Mouse (Mus musculus): ENCODE measurements around the gene Mlana. TPM values are rescaled to one million over a fixed set of nuclear protein-coding genes. Genes with fewer than 3 reads are reported as not detected.

Mlana gene
- total RNA-seq, 1 experiment from 2014 or later: not detected

GRCm38 (mm10) chr19:29675562-29676078 lies 22.0 kb upstream of the Mlana start:
- no peak for DNase-seq

- DNase-seq: peak; percentile 41
These were observed 21.0 kb upstream of the Mlana start for GRCm38 (mm10) chr19:29676479-29677193.

- DNase-seq: no peak
These were observed 19.3 kb upstream of the Mlana start for GRCm38 (mm10) chr19:29678181-29678778.

GRCm38 (mm10) chr19:29680182-29681152 lies 17.2 kb upstream of the Mlana start:
- DNase-seq: no peak

DNA sequence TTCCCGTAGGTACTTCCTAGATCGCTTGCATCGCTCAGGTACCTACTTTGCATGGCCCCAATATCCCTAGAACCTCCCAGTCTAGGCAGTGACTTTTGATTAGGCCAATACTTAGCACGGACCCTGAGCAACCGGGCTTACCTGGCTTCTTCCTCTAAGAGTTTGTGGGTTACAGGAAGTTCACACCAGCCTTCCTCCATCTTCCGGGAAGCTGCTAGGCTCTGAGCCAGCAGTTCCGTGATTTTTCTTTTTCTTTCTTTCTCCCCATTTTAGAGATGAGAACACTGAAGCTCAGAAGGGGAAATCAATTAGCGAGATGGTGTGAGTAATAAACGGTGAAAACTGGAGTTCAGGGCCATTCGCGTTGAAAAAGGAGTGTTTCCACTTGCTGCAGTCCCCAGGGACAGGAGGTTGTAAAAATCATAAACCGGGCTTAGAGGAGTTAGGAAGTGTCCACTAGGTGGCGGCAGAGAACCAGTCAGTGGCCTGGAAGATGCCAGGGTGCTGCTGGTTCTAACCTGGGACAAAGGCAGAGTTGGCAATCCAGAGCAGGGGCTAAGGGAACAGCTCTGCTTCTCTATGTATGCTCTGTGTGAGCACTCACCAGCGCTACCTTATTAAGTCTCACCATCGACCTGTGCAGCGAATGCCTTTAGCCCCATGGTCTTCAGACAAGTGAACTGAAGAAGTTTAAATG lies 13.6 kb upstream of the Mlana start:
- DNase-seq: peak; percentile 84

DNA sequence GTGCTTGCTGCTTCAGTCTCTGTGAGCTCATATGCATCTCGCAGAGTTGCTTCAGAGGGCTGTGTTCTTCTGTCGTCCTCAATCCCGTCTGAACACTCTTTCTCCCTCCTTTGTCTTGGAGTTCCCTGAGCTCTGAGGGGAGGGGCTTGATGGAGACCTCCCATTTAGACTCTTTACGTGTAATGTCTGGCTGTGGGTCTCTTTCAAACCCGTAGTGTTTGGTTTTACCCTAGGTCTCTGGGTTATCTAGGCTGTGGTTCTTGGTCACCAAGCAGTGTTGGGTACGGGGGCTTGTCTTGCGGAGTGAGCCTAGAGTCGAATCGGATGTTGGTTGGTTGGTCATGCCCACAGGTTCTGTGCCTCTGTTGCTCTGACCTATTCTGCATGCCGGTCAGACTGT lies 2.6 kb upstream of the Mlana start:
- DNase-seq: no peak

- no peak for DNase-seq
These were observed 1.3 kb upstream of the Mlana start for GRCm38 (mm10) chr19:29696309-29696708.

DNA sequence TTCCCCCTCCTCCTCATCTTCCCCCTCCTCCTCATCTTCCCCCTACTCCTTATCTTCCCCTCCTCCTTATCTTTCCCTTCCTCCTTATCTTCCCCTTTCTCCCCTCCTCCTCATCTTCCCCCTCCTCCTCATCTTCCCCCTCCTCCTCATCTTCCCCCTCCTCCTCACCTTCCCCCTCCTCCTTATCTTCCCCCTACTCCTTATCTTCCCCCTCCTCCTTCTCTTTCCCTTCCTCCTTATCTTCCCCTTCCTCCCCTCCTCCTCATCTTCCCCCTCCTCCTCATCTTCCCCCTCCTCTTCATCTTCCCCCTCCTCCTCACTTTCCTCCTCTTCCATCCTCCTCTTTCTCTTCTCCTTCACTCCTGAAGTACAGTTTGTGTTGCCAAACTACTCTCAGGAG lies 784 bp upstream of the Mlana start:
- no peak for DNase-seq

DNA sequence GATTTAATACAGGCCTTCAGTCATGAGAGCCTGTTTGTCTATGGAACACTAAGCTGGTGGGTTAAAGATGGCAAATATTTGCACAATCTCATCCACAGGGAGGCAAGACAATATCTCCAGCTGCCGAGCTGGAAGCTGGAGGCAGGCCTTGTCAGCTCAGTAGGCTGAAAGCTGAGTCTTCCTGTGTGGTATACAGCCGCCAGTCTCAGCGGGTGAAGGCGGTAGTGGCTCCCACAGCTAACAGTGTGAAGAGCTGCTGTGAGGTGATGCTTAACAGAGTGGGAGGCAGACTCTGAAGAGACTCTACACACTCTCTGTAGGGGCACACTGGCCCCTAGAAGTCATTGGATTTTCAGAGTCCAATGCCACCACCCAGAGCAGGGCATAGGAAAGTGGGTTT lies 4.1 kb downstream of the Mlana start:
- DNase-seq: no peak

- no peak for DNase-seq
These were observed 6.8 kb downstream of the Mlana start for GRCm38 (mm10) chr19:29704436-29704835.

DNA sequence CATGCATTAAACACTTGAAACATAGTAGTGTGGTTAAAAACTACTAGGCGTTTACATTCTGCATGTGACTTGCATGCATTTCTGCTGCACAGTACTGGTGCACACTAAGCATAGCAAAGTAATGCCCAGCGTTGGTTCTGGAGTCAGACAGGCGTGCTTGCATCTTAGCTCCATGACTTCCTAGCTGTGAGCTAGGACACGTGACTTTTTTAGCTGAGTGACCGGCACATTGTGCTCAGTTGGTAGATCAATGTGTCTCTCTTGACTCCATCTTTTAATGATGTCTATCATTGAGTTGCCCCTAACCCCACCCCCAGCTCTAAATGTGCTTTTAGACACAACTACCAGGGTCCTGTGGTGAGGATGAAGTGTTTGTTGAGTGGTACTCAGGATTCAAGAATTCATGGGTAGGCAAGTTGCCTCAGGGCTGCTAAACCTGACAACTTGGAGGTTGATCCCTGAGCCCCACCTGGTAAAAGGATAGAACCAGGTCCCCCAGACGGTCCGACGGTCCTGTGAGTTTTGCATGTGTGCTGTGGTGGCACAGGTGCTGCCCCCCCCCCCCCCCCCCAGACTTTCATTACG lies 9.8 kb downstream of the Mlana start:
- no peak for DNase-seq

GRCm38 (mm10) chr19:29708003-29708402 lies 10.4 kb downstream of the Mlana start:
- peak; percentile 17 for DNase-seq

DNA sequence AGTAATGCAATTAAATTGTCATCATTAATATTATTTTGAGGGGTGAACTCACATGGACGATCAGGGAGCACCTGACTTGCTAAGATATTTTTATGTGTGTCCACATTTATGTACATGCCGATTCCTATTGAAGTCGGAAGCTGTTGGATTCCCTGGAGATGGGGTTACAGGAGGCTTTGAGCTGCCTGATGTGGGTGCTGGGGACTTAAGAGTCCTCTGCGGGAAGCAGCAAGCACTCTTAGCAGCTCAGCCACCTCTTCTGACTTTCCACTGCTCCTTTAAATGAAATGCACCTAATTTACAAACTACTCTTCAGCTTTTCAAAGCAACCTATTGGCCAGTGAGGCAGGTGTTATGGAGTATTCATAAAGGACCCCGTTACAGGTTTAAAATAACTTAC lies 10.8 kb downstream of the Mlana start:
- DNase-seq: no peak

DNA sequence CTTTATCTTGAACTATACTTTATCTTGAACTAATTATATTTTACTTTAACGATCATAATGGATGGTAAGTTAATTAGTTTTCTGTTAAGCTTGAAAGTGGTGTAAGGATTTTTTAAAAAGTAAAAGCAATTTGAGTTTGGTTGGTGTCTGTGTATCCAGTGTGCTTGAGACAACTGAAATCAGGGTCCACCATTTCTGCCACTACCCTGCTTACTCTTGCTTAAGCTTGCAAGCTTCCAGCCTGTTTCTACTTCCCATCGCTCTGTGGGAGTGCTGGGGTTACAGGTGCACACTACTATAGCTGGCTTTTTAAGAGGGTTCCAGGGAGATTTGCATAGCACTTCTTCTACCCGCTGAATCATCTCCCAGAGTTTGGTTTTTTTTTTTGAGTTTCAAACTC lies 11.8 kb downstream of the Mlana start:
- no peak for DNase-seq

- DNase-seq: no peak
These were observed 15.8 kb downstream of the Mlana start for GRCm38 (mm10) chr19:29713451-29713850.

DNA sequence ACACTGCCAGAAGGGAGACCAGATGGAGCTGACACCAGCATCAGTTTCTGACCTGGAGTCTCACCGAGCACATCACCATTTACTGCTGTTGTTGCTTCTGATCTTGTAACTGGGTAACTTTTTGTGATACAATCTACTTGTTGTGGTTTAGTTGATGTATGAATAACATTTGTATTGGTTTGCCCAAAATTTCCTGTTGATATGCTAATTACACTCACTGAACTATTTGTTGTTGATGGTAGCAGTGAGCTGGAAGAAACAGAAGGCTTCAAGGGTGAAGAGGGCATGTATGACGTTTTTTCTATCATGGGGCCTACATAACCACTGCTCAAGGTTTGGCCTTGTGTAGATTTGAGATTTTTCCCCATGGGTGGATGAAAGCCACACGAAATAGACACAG lies 20.2 kb downstream of the Mlana start:
- DNase-seq: no peak

DNA sequence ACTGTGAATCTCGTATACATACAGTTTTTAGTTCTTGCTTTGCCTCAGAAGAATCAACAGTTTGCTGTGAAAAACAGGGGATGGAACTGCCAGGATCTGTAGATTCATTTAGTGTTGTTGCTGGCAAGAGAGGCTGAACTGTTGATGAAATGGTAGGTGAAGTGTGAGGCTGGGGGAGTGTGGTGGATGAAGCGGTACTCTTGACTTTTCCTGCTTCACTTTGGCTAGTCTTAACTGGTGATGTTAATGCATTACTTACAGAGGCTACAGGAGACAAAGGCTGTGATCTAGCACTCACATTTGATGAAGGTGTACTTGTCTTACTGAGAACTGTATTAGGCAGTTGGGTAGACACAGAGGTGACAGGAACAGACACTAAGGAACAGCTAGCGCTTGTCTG lies 20.9 kb downstream of the Mlana start:
- DNase-seq: no peak

GRCm38 (mm10) chr19:29735421-29735820 lies 37.8 kb downstream of the Mlana start:
- no peak for DNase-seq

DNA sequence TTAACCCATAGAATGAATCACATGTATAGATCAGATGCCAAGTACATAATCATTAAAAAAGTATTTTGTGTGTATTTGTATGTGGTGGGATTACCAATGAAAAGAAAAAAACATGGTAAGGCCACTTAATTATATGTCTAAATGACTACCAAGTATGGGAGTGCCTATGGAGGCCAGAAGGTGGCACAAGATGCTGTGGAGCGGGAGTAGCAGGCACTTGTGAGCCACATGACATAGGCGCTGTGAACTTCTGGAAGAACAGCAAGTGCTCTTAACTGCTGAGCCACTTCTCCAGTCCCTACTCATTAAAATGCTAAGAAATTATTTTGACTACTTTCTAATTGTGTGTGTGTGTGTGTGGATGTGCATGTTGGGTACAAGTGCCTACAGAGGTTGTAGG lies 42.0 kb downstream of the Mlana start:
- no peak for DNase-seq

DNA sequence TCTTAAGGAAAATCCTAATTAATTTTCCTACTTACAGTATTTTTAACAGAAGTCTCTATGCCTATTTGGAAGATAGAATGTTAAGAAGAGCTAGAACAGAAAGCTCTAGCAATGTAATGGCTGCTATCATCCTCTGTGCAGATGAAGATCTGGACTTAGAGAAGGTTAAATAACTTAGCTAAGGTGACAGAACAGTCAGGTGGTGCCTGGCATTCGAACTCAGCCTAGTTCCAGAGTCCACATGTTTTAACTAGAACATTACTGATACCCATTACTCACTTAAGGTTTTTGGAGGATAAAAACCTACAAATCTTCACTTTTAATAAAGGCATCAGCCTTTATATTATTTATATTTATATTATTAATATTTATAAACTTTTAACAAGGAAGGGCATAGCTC lies 43.0 kb downstream of the Mlana start:
- DNase-seq: no peak

DNA sequence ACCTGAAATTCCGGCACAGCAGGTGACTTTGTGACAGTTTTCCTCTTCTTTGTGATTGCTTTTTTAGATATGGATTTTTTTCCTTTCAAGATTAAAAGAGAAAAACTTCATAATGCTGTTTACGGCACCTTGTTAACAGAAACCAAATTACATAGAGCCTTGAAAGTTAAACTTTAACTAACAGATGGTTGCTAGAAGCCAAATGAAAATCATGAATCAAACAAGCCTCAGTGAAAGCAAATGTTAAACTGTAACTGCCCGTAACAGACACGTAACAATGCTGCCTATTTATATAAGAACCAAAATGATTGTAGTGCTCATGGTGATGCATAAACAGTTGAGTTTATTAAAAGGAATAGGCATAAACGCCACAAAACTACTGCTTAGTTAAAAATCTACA lies 45.9 kb downstream of the Mlana start:
- DNase-seq: no peak

GRCm38 (mm10) chr19:29750994-29751393 lies 53.4 kb downstream of the Mlana start:
- no peak for DNase-seq
